Mouse (Mus musculus) heart, postnatal 4 days (tissue): ENCODE measurements at regions not wholly inside any gene's neighbourhood (a gene's known extent, or its start where the extent isn't known, plus 50 kb on each side); places are given as distances from the start of the nearest gene placed in this dataset.

Source experiments
- DNase-seq: peaks from one replicate; pipeline ENCODE4 v3.0.0; 2021

GRCm38 (mm10) chr13:16316581-16316980 is 304.9 kb downstream of the Inhba start:
- no peak for DNase-seq

GRCm38 (mm10) chr13:16317412-16317811 is 305.8 kb downstream of the Inhba start:
- no peak for DNase-seq

GRCm38 (mm10) chr13:16320392-16320791 is 308.7 kb downstream of the Inhba start:
- DNase-seq = no peak

GRCm38 (mm10) chr13:16325661-16326060 is 314.0 kb downstream of the Inhba start:
- no peak for DNase-seq

- DNase-seq = no peak
These were observed 330.1 kb downstream of the Inhba start for GRCm38 (mm10) chr13:16341727-16342126.

- no peak for DNase-seq
These were observed 330.5 kb downstream of the Inhba start for GRCm38 (mm10) chr13:16342171-16342570.

GRCm38 (mm10) chr13:16343280-16343945 is 331.8 kb downstream of the Inhba start:
- peak; percentile 14 for DNase-seq

GRCm38 (mm10) chr13:16349353-16349752 is 337.7 kb downstream of the Inhba start:
- no peak for DNase-seq

GRCm38 (mm10) chr13:16350061-16350460 is 338.4 kb downstream of the Inhba start:
- DNase-seq = no peak

GRCm38 (mm10) chr13:16355316-16355715 is 343.7 kb downstream of the Inhba start:
- no peak for DNase-seq

GRCm38 (mm10) chr13:16379492-16379891 is 367.8 kb downstream of the Inhba start:
- DNase-seq = no peak

GRCm38 (mm10) chr13:16379949-16380348 is 368.3 kb downstream of the Inhba start:
- no peak for DNase-seq

- no peak for DNase-seq
These were observed 371.4 kb downstream of the Inhba start for GRCm38 (mm10) chr13:16382936-16383511.

- DNase-seq = no peak
These were observed 404.8 kb downstream of the Inhba start for GRCm38 (mm10) chr13:16416356-16417019.

- no peak for DNase-seq
These were observed 412.5 kb downstream of the Inhba start for GRCm38 (mm10) chr13:16424147-16424546.

GRCm38 (mm10) chr13:16435436-16435835 is 423.8 kb downstream of the Inhba start:
- no peak for DNase-seq

- no peak for DNase-seq
These were observed 441.6 kb downstream of the Inhba start for GRCm38 (mm10) chr13:16453234-16453633.

- DNase-seq = no peak
These were observed 448.1 kb downstream of the Inhba start for GRCm38 (mm10) chr13:16459743-16460142.

- no peak for DNase-seq
These were observed 450.0 kb downstream of the Inhba start for GRCm38 (mm10) chr13:16461681-16462080.

GRCm38 (mm10) chr13:16464823-16465222 is 453.2 kb downstream of the Inhba start:
- no peak for DNase-seq

- no peak for DNase-seq
These were observed 453.7 kb downstream of the Inhba start for GRCm38 (mm10) chr13:16465317-16465716.

- no peak for DNase-seq
These were observed 454.2 kb downstream of the Inhba start for GRCm38 (mm10) chr13:16465812-16466211.

- DNase-seq = no peak
These were observed 464.9 kb downstream of the Inhba start for GRCm38 (mm10) chr13:16476515-16476914.

GRCm38 (mm10) chr13:16487292-16487691 is 475.6 kb downstream of the Inhba start:
- DNase-seq = no peak
